Mouse (Mus musculus) kidney, postnatal 25 days (tissue): ENCODE data around the gene Kcnj13.

ENCODE experiments used
- DNase-seq, 2 experiments: peaks; one replicate each; pipeline ENCODE4 v3.0.0; 2021; ENCODE audit warnings: mixed read lengths in 2 of 2

The Kcnj13 gene

DNA sequence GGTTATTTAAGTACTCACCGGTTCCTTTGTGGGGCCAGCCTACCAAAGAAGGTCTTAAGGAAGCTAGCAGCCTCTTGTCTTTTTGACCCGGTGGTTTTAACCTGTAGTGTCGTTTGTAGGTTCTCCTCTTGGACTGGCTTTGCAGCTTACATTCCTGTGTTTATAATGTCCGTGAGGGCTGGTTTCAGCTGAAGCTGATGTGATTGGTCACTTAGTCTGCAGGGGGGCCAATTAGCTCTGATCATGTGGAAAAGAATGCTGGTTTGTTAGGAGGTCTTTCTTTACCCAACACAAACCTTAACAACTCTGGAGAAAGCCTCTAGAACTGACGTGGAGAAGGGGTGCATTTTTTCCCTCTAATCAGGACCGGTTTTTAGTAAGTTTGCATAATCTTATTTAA is at the start of gene Kcnj13:
Kcnj13 (minus strand) TSS at position 136 of the 400 bp plus-strand sequence.
- peak in 1 of 2 experiments; percentile 43 for DNase-seq

DNA sequence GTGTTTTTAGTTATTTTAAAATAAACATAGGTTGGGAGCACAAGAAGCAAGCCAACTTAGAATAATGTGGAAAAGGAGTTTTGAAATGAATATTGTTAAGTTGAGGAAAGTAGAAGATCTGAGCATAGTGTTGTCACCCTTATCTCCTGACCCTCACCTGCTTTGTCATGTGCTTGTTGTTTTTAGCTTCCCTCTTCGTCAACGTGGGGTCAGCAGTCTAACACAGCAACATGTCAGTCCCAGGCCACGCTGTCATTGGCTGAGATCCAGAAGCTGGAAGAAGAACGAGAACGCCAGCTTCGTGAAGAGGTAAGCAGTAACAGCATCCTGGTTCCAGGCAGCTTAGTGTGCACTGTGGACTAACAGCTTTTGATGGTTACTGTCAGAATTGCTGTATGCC is 42.1 kb upstream of the Kcnj13 start:
- DNase-seq: no peak

DNA sequence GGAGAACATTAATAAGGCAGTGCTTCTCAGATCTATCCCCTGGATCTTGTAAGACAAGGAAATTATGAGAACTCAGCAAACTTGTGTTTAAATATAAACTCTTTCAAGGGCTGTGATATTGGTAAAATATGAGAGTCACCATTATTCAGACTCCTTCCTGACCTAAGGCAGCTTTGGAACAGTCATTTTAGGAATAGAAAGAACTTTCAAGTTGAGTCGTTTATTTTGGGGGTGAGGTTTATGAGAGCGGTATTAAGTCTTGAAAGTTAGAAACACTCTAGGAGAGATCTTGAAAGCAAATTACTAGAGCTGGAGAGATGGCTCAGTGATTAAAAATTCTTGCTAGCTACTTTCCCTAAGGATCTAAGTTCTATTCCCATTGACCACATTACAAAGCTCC is 40.6 kb upstream of the Kcnj13 start:
- no peak for DNase-seq

DNA sequence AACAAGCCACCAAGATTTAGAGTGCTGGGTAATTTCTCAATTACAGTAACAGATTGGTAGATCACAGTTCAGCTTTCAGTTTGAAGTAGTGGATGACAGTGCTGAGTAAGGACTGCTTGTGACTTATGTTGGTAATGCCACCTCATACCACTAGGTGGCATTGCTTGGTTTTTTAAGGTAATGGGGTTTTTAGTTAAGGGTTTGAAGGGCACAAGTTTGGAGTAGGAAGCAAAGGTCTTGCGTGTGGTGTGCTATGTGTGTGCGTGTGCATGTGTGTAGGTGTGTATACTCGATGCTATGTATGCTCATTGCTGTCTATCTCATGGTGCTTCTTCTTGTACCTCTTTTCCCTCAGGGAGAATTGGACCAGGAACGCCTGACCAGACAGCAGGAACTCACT is 24.2 kb upstream of the Kcnj13 start:
- peak in 1 of 2 experiments; percentile 27 for DNase-seq

DNA sequence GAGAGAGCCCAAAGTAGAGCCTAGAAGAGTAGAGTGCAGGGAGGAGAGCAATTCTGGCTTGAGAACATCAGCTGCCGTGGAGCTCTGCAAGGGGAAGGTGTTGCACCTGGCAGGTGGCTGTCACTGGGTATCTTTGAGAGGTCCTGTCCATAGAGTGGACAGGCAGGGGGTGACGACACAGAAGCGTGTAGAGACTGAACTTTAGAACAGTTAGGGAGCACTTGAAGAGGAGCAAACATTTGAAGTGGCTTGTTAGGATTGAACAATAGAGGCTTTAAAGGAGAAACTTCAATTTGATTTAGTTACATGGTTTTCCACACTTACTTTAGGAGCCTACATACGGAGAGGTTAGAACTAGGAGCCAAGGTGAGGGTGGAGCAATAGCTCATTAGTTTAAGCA is 14.9 kb upstream of the Kcnj13 start:
- DNase-seq: no peak

DNA sequence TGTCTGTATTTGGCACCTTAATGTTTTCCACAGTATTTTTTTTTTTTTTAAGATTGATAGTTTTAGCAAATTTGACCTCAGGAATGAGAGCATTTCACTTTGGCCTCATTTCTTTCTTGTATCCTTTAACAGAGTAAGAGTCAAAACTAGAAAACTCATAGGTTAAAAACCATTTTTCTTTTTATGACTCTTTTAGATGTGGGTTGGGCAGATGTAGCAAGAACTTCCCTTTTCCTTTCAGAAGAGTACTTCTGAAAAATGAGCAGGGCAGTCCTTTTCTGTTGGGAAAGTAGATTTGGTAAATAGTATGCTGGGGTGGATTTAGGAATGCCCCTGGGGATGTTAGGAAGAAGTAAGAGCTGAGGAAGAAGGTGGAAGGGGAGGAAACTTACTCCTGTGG is 11.5 kb upstream of the Kcnj13 start:
- DNase-seq: no peak

DNA sequence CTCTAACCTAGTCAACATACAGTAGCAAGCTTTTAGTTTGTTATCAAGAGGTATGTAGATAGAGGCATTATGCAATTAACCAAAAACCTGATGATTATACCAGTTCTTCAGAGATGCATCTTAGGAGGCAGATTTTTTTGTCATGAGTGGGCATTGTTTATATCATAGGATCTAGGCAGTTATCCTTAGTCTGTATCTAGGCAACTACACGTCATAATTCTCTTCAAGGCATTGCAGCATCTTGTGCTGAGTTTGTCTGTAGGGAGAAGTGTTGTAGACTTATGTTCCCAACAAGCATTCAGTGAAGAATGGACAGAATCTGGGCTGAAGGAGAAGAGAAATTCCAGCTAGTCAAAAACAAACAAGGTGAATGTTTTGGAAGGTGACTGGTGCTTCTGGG is 10.2 kb upstream of the Kcnj13 start:
- DNase-seq: no peak

DNA sequence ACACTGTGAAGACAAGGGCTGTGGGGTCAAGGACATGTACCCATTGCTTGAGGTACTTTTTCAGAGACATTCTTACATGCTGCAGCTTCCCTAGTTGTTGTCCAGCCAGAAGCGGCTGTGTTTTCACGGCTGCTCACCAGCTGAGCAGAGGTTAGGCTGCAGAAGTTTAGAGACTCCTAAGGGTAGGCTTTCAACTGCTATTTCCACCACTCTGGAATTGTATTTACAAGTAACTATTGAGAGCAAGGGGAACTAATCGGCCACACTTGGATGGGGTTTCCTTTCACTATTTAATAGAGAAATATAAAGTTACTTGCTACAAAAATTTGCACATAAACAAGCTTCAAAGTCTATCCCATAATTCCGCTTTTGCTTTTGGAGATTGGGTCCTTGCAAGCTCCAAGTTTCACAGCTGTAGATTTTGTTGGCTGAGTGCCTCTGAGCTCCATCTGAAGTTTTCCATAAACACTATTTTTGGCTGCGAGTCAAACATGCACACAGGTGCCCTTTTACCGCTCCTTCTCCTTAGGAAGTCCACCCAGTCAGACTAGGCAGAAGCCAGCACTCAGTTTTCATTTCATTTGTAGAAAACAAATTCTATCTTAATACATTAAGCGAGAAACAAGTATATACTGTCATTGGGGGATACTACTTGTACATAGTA is 2.5 kb upstream of the Kcnj13 start:
- DNase-seq: peak; percentile 66

DNA sequence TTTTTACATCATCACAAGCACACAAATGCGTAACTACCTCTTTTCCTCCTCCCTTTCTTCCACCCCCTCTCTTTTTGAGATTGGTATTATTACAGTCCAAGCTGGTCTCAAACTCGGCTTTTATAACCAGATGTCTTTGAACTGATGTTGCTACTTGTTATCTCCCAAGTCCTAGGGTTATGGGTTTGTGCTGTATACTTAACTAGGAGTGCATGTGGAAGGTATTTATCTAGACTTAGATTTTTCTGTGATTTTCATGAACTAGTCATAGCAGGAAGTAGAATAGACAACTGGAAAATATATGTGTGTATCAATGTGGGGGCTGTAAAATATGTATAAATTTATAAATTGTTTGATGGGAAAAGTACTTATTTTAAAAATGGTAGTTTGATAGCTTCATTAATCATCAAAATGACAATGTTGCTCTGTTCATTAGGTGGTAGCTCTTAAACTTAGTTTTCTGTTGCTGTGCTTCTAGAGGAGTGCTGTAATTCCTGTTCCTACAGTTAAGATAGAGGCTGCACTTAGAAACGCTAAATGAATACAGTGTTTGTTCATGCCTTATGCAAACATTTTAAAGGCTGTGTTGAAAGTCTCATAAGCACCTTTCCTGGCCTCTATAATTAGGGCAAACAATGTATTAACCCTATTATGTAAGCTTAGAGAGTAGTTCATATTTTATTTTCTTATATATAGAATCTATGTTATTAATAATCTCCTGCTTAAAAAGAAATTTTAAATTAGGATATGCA is 909 bp downstream of the Kcnj13 start:
- DNase-seq: no peak

DNA sequence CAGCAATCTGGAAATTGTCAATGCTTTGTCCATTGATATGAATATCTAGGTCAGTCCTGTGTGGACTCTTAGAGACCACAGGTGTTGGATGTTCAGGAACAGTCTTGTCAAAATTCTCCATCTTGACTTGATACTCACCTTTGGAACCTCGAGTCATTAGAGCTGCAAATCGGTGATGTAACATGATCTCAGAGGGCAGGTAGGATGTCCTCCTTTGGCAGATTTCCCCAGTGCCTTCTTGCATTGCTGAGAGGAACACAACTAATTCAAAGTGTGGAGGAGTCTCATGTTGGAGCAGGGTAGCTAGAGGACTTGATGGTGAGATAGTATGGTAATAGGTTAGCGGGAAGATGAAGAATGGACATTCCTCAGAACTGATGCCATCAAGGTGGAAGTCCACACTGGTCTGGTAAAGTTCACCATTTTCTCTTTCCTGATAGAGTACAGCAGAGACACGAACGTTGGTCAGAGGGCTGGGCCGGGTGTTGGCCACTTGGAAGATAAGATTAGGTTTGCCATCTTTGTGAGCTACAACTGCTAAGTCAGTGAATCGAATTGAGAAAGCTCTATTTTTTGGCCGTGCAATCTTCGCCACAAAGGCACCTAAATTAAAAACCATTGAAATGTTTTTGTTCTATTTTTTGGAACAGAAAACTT is 8.0 kb downstream of the Kcnj13 start:
- no peak for DNase-seq

DNA sequence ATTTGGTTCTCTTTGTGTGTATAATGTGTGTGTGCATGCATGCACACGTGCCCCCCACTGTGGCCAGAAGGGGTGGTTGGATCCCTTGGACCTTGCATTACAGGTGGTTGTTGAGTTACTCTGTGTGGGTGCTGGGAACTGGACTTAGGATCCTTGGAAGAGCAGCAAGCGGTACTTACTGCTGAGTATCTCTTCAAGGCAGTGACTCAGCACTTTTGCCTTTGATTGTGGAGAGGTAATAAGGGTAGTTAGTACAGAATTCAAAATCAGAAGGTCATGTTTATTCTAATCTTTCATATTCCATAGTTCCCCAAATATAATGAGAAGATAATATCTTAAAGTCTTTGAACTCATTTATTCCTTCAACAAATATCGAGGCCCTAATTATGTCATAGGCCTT is 13.4 kb downstream of the Kcnj13 start:
- no peak for DNase-seq

DNA sequence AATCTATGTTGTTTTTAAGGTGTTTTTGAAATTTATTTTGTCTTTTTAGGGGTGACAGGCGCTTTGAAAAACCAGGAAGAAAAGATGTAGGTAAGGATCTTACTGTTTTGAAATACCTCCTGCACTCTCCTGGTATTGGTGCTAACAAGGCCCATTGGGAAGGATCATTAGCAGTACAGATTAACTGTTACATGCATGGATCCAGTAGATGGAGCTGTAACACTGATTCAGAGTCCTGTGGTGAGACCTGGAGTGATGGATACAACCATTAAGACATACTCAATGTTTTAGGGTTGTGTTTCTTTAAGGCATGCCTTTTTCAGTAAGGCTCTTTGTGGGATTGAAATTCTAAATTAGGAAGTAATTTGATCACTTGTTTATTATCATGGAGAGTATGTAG is 14.6 kb downstream of the Kcnj13 start:
- DNase-seq: no peak

DNA sequence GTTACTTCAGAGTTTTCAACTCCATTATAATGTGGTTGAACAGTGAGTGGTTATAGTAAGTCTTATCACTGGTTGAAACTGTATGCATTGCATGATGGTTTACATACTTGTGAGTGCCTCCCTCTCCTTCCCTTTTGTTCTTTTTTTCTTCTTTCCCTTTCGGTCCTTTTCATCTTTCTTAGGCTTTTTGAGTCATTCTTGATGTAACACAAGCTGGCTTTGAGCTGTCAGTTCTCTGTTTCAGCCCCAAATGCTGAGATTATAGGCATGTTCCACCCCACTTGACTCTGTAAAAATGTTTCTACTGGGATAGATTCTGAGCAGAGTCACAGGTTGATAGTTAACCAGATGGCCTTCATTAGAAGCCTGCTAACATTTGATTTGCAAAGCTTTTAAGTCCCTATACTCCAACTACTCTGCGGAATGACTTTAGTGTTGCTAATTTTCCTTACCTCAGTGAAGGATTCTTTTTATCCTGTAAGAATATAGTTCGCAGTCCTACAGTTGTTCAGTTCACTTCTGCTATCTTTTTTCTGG is 16.4 kb downstream of the Kcnj13 start:
- DNase-seq: no peak

DNA sequence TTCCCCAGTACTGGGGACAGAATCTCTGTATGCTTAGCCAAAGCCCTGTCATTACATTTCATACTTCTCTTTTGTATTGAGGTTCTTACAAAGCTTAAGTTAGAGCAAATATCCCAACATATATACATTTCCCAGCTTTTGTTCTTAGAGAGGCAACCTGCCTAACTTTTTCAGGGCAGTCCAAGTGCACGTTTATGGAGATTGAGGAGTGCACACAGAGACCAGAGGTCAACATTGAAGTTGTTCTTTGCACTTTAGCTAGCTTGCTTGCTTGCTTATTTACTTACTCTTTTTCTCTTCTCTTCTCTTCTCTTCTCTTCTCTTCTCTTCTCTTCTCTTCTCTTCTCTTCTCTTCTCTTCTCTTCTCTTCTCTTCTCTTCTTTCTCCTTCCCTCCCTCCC is 34.3 kb downstream of the Kcnj13 start:
- DNase-seq: no peak

DNA sequence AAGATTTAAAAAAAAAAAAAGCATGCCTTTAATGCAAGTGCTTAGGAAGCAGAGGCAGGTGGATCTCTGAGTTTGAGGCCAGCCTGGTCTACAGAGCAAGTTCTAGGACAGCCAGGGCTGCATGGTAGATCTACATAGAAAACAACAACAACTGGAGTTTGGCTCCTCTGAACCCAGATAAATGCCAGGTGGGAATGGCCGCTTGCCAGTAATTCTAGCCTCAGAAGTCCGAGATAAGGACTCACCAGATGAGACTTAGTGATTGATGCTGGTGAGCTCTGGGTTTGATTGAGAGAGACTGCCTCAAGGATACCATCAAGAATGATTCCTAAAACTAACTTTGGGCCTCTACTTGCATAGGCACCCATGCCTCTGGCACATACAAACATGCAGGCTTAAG is 44.0 kb downstream of the Kcnj13 start:
- DNase-seq: peak in 1 of 2 experiments; percentile 8
